Mouse (Mus musculus): ENCODE measurements around the gene Slc7a7.

- TF ChIP-seq POLR2A (IDR thresholded peaks at IDR 0.05; ENCODE audit: low read depth, low read length) (no peak), CTCF (IDR thresholded peaks at IDR 0.05; ENCODE audit: extremely low read depth, insufficient read length, insufficient replicate concordance, low read depth, low read length) (no peak)
Observed at GRCm38 (mm10) chr14:54462146-54462545, 44.6 kb upstream of the Slc7a7 start.

Measured in small intestine, adult 2 months (tissue).